Mouse (Mus musculus): ENCODE data around the gene Il17rb. TPM values are rescaled to one million over a fixed set of nuclear protein-coding genes. Genes with fewer than 3 reads are reported as not detected.

Il17rb gene
- polyA plus RNA-seq, 1 experiment from 2014 or later: 1.3 TPM

DNA sequence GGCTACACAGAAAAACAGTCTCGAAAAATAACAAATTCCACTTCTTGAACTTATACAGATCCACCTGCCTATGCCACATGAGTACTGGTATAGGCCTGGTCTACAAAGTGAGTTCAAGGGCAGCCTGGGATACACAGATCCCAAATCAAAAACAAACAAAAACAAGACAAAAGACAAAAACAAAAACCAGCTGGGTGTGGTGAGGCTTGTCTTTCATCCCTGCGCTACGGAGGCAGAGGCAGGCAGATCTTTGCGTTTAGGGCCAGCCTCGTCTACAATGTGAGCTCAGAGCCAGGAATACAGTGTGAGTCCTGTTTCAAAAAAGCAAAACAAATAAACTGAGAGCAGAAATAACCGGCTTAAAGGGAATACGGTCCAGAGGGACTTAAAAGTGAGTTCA is 41.1 kb downstream of the Il17rb start:
- no peak for DNase-seq
- peak overlapping the region; percentile 62 for H3K4me2 ChIP-seq (ENCODE audit: low read length)
- H3K4me3 ChIP-seq (replicated peaks; ENCODE audit: low read depth, low read length): peak overlapping the region; percentile 93
- H3K4me1 ChIP-seq (ENCODE audit: control insufficient read depth, insufficient read depth, low read length): peaks cover 14% of the 10 kb centered on the region
- peak overlapping the region; percentile 78 for H3K27ac ChIP-seq (replicated peaks; ENCODE audit: low read depth, low read length)
- ATAC-seq (ENCODE audit: low FRiP score, low TSS enrichment): no peak
- no peaks in the 10 kb centered on the region for H3K9me3 ChIP-seq (ENCODE audit: control insufficient read depth, low read length)
- H3K36me3 ChIP-seq (ENCODE audit: control insufficient read depth, insufficient read depth, low read length): peaks cover 27% of the 10 kb centered on the region
- H3K9ac ChIP-seq (replicated peaks; ENCODE audit: low read length): peak overlapping the region; percentile 46; the same call in 1 of the 2 replicates
- WGBS: 66% methylated on average over 7 of the region's 7 CpGs
- H3K27me3 ChIP-seq (ENCODE audit: control insufficient read depth, insufficient read depth, low read length): no peaks in the 10 kb centered on the region

DNA sequence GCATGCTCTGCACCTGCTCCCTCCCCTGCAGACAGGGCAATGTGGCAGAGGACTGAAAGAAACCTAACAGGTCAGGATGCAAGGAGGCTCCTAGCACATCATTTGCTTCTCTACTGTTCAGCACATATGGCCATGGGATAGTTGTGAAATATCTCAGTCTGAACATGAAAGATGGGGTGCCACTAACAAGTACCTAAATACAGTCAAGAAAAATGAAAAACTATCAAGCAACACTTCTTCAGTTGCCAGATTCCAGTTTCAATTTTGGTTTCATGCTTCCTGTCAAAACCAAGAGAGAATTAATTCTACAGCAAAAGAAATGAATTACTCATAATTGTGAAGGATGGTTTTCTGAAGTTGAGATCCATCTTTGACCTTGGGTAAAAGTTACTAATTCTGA is 51.3 kb downstream of the Il17rb start:
- H3K9ac ChIP-seq (replicated peaks; ENCODE audit: low read length): no peak overlapping the region
- H3K4me2 ChIP-seq (ENCODE audit: low read length): no peak overlapping the region
- ATAC-seq (ENCODE audit: low FRiP score, low TSS enrichment) (no peak), DNase-seq (no peak)
- H3K4me3 ChIP-seq (replicated peaks; ENCODE audit: low read depth, low read length): no peak overlapping the region
- H3K36me3 ChIP-seq (ENCODE audit: control insufficient read depth, insufficient read depth, low read length): no peaks in the 10 kb centered on the region
- no peaks in the 10 kb centered on the region for H3K4me1 ChIP-seq (ENCODE audit: control insufficient read depth, insufficient read depth, low read length)
- H3K27ac ChIP-seq (replicated peaks; ENCODE audit: low read depth, low read length): no peak overlapping the region
- no peaks in the 10 kb centered on the region for H3K9me3 ChIP-seq (ENCODE audit: control insufficient read depth, low read length)
- no peaks in the 10 kb centered on the region for H3K27me3 ChIP-seq (ENCODE audit: control insufficient read depth, insufficient read depth, low read length)

DNA sequence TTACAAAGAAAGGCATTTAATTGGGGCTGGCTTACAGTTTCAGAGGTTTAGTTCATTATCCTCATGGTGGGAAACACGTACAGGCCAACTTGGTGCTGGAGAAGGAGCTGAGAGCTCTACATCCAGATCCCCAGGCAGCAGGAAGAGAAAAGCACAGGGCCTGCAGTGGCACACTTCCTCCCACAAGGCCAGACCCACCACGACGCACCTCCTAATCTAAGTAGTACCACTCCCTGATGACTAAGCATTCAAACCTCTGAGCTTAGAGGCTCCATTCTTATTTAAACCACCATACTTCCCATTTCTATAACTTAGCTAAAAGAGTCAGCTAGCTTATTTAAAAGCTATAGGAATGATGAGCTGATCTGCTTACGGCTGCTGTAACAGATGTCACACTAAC is 57.9 kb downstream of the Il17rb start:
- no peaks in the 10 kb centered on the region for H3K9me3 ChIP-seq (ENCODE audit: control insufficient read depth, low read length)
- no peak for DNase-seq
- no peak for ATAC-seq (ENCODE audit: low FRiP score, low TSS enrichment)
- H3K36me3 ChIP-seq (ENCODE audit: control insufficient read depth, insufficient read depth, low read length): no peaks in the 10 kb centered on the region
- no peak overlapping the region for H3K4me3 ChIP-seq (replicated peaks; ENCODE audit: low read depth, low read length)
- no peaks in the 10 kb centered on the region for H3K4me1 ChIP-seq (ENCODE audit: control insufficient read depth, insufficient read depth, low read length)
- H3K27me3 ChIP-seq (ENCODE audit: control insufficient read depth, insufficient read depth, low read length): no peaks in the 10 kb centered on the region
- 86% methylated on average over 4 of the region's 4 CpGs for WGBS
- no peak overlapping the region for H3K27ac ChIP-seq (replicated peaks; ENCODE audit: low read depth, low read length)
- no peak overlapping the region for H3K4me2 ChIP-seq (ENCODE audit: low read length)
- H3K9ac ChIP-seq (replicated peaks; ENCODE audit: low read length): no peak overlapping the region

DNA sequence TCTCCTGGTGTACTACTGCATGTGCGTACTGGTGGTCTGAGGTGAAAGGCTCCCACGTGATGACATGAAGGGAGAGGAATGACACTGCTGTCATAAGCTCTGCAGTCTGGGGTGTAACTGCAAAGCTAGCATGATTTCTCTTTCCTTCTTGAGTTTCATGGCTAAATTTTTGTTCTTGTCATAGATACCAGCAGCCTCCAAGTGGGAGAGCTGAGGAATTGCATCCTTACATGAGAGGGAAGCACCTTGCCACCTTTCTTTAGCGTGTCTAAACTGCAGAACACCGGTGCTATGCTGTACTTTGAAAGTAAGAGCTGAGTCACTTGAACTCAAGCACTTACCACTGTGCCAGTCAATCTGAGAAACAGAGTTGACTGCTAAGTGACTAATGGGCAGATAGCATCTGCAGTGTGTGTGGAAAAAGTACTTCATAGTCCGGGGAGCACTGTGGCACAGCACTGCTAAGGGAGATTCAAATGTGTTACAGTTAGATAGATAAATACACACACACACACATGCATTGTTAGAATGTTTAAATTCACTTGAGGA is 61.9 kb downstream of the Il17rb start:
- no peak overlapping the region for H3K27ac ChIP-seq (replicated peaks; ENCODE audit: low read depth, low read length)
- no peaks in the 10 kb centered on the region for H3K36me3 ChIP-seq (ENCODE audit: control insufficient read depth, insufficient read depth, low read length)
- no peak overlapping the region for H3K4me2 ChIP-seq (ENCODE audit: low read length)
- DNase-seq: no peak
- H3K9ac ChIP-seq (replicated peaks; ENCODE audit: low read length): no peak overlapping the region
- 75% methylated on average over 5 of the region's 5 CpGs for WGBS
- no peak overlapping the region for H3K4me3 ChIP-seq (replicated peaks; ENCODE audit: low read depth, low read length)
- ATAC-seq (ENCODE audit: low FRiP score, low TSS enrichment): no peak
- no peaks in the 10 kb centered on the region for H3K4me1 ChIP-seq (ENCODE audit: control insufficient read depth, insufficient read depth, low read length)
- peaks cover 2% of the 10 kb centered on the region; the same call in 1 of the 2 replicates for H3K27me3 ChIP-seq (ENCODE audit: control insufficient read depth, insufficient read depth, low read length)
- H3K9me3 ChIP-seq (ENCODE audit: control insufficient read depth, low read length): no peaks in the 10 kb centered on the region

Small RNA genes within 50 kb of the gene (microRNA-seq; reads per million reads assigned to microRNA genes)
- gene Mir6947: 0.44 reads per million

Other genes starting within 250 kb of the Il17rb start
- 356 and 457 TPM in 2 replicates for gene Selenok, start 40.6 kb downstream of the Il17rb start, polyA plus RNA-seq (2014; fragmentation: Nextera tagmentation; extraction: Ambion mirVana)
- 61.0 and 63.8 TPM in 2 replicates for gene Actr8, start 30.6 kb downstream of the Il17rb start, polyA plus RNA-seq (2014; fragmentation: Nextera tagmentation; extraction: Ambion mirVana)
- gene Chdh, start 127 bp upstream of the Il17rb start, polyA plus RNA-seq (2014; fragmentation: Nextera tagmentation; extraction: Ambion mirVana): 0.21 and 0.45 TPM in 2 replicates

All from midbrain, embryonic 14.5 days (tissue).